Mouse (Mus musculus) CH12.LX (cell line): Measurements from ENCODE around the gene Ssh2. TPM values are rescaled to one million over a fixed set of nuclear protein-coding genes. Genes with fewer than 3 reads are reported as not detected.

Experiments used
- DNase-seq: peaks from one replicate; pipeline ENCODE4 v3.0.0-alpha.2; 2013; ENCODE audit errors: extremely low read depth
- H3K27ac ChIP-seq: 2 replicates; pipeline ENCODE4 v1.5.1; 2012; ENCODE audit warnings: low read depth, mild to moderate bottlenecking, control low read depth, moderate library complexity; ENCODE audit not compliant: insufficient read depth
- H3K27me3 ChIP-seq: replicated peaks from 2 replicates; pipeline ENCODE3; 2012; ENCODE audit warnings: inconsistent platforms
- H3K36me3 ChIP-seq, 2 experiments: replicated peaks in 1 of 2; 2 replicates each; pipeline versions ENCODE3 to v1.6.1; 2012; ENCODE audit warnings: inconsistent platforms in 1 of 2, low read length in 1 of 2, mild to moderate bottlenecking in 1 of 2, mixed read lengths in 1 of 2, moderate library complexity in 1 of 2; ENCODE audit not compliant: control insufficient read depth in 1 of 2, insufficient read depth in 1 of 2
- H3K4me1 ChIP-seq, 2 experiments: 2 replicates each; pipeline ENCODE4 v1.6.1; 2012; ENCODE audit warnings: inconsistent platforms in 1 of 2, moderate library complexity in 1 of 2; ENCODE audit not compliant: insufficient read depth in 2 of 2, control insufficient read depth in 1 of 2
- H3K4me2 ChIP-seq: 2 replicates; pipeline ENCODE4 v1.6.1; 2012; ENCODE audit warnings: low read depth, mild to moderate bottlenecking, control low read depth; ENCODE audit not compliant: poor library complexity, insufficient read depth, severe bottlenecking
- H3K4me3 ChIP-seq, 3 experiments: fragments of 150-350 bp in 1 of 3; sonication (generic) in 1 of 3; replicated peaks in 1 of 3; 2 replicates each; pipeline versions ENCODE3 to v1.5.1; 2011 to 2012; ENCODE audit warnings: low read depth in 2 of 3, low read length in 2 of 3, mild to moderate bottlenecking in 2 of 3, moderate library complexity in 2 of 3, control low read depth in 1 of 3, improper control_type of control experiment in 1 of 3, inconsistent platforms in 1 of 3, mixed read lengths in 1 of 3; ENCODE audit not compliant: poor library complexity in 1 of 3
- H3K79me2 ChIP-seq: replicated peaks from 2 replicates; pipeline ENCODE4 v1.6.1; 2012; ENCODE audit warnings: mild to moderate bottlenecking, moderate library complexity; ENCODE audit not compliant: control insufficient read depth, poor library complexity, insufficient read depth, severe bottlenecking; ENCODE audit errors: extremely low read depth
- H3K9ac ChIP-seq: 2 replicates; pipeline ENCODE4 v1.6.1; 2012; ENCODE audit warnings: low read depth, mild to moderate bottlenecking, control low read depth, moderate library complexity; ENCODE audit not compliant: insufficient read depth
- H3K9me3 ChIP-seq: replicated peaks from 2 replicates; pipeline ENCODE3; 2012; ENCODE audit warnings: low read length, inconsistent platforms, mixed read lengths
- BHLHE40 ChIP-seq: IDR thresholded peaks from 2 replicates; pipeline ENCODE4 v1.6.1; 2011; ENCODE audit warnings: mild to moderate bottlenecking, low read depth, low read length, improper control_type of control experiment
- CHD1 ChIP-seq: IDR thresholded peaks from 2 replicates; pipeline ENCODE4 v1.6.1; 2012; ENCODE audit warnings: low read depth, low read length, improper control_type of control experiment, inconsistent platforms
- CHD2 ChIP-seq: IDR thresholded peaks from 2 replicates; pipeline ENCODE4 v1.6.1; 2011; ENCODE audit warnings: low read length, improper control_type of control experiment
- CTCF ChIP-seq, 2 experiments: IDR thresholded peaks in 1 of 2; conservative IDR thresholded peaks in 1 of 2; 2 replicates each; pipeline ENCODE4 v1.5.1; 2011 to 2012; ENCODE audit warnings: low read depth in 2 of 2, low read length in 2 of 2, improper control_type of control experiment in 1 of 2, inconsistent platforms in 1 of 2, mild to moderate bottlenecking in 1 of 2, moderate library complexity in 1 of 2
- E2F4 ChIP-seq: IDR thresholded peaks from 2 replicates; pipeline ENCODE4 v1.6.1; 2011; ENCODE audit warnings: low read depth, low read length, improper control_type of control experiment; ENCODE audit not compliant: insufficient replicate concordance
- EP300 ChIP-seq: IDR thresholded peaks from 2 replicates; pipeline ENCODE4 v1.6.1; 2011; ENCODE audit warnings: low read length, improper control_type of control experiment
- ETS1 ChIP-seq: conservative IDR thresholded peaks from 2 replicates; pipeline ENCODE4 v1.6.1; 2012; ENCODE audit warnings: low read depth, mild to moderate bottlenecking, inconsistent platforms, low read length, improper control_type of control experiment, moderate library complexity
- GABPA ChIP-seq: IDR thresholded peaks from 2 replicates; pipeline ENCODE4 v1.6.1; 2012; ENCODE audit warnings: low read depth, low read length, improper control_type of control experiment, inconsistent platforms; ENCODE audit not compliant: insufficient replicate concordance
- HCFC1 ChIP-seq: IDR thresholded peaks from 2 replicates; pipeline ENCODE4 v1.6.1; 2012; ENCODE audit warnings: low read depth, mild to moderate bottlenecking, inconsistent platforms, low read length, improper control_type of control experiment
- JUN ChIP-seq: IDR thresholded peaks from 2 replicates; pipeline ENCODE4 v1.6.1; 2011; ENCODE audit warnings: low read depth, mild to moderate bottlenecking, low read length, improper control_type of control experiment, moderate library complexity; ENCODE audit not compliant: insufficient read depth
- KAT2A ChIP-seq: IDR thresholded peaks from 2 replicates; pipeline ENCODE4 v1.6.1; 2012; ENCODE audit warnings: low read length, improper control_type of control experiment, inconsistent platforms; ENCODE audit not compliant: insufficient replicate concordance
- MAFK ChIP-seq: IDR thresholded peaks from 2 replicates; pipeline ENCODE4 v1.6.1; 2011; ENCODE audit warnings: low read length, improper control_type of control experiment; ENCODE audit not compliant: insufficient replicate concordance
- MAX ChIP-seq: IDR thresholded peaks from 2 replicates; pipeline ENCODE4 v1.6.1; 2011; ENCODE audit warnings: low read length, improper control_type of control experiment
- MAZ ChIP-seq: IDR thresholded peaks from 2 replicates; pipeline ENCODE4 v1.6.1; 2012; ENCODE audit warnings: low read depth, mild to moderate bottlenecking, inconsistent platforms, low read length, improper control_type of control experiment, moderate library complexity
- MEF2A ChIP-seq: IDR thresholded peaks from 2 replicates; pipeline ENCODE4 v1.6.1; 2014; ENCODE audit warnings: low read depth, mild to moderate bottlenecking, inconsistent platforms, low read length, improper control_type of control experiment, borderline replicate concordance
- MYC ChIP-seq: IDR thresholded peaks from 2 replicates; pipeline ENCODE4 v1.6.1; 2011; ENCODE audit warnings: low read depth, mild to moderate bottlenecking, improper control_type of control experiment, low read length
- NRF1 ChIP-seq: IDR thresholded peaks from 2 replicates; pipeline ENCODE4 v1.6.1; 2014; ENCODE audit warnings: low read depth, mild to moderate bottlenecking, inconsistent platforms, low read length, improper control_type of control experiment, moderate library complexity
- PAX5 ChIP-seq: IDR thresholded peaks from 2 replicates; pipeline ENCODE4 v1.6.1; 2012; ENCODE audit warnings: low read length, inconsistent platforms, mixed read lengths
- POLR2A ChIP-seq: IDR thresholded peaks from 2 replicates; pipeline ENCODE4 v1.6.1; 2011; ENCODE audit warnings: low read depth, mild to moderate bottlenecking, improper control_type of control experiment, low read length
- RAD21 ChIP-seq: IDR thresholded peaks from 2 replicates; pipeline ENCODE4 v1.6.1; 2011; ENCODE audit warnings: low read depth, mild to moderate bottlenecking, low read length, improper control_type of control experiment, moderate library complexity
- RCOR1 ChIP-seq: conservative IDR thresholded peaks from 2 replicates; pipeline ENCODE4 v1.6.1; 2012; ENCODE audit warnings: low read depth, mild to moderate bottlenecking, inconsistent platforms, low read length, improper control_type of control experiment
- SIN3A ChIP-seq: IDR thresholded peaks from 2 replicates; pipeline ENCODE4 v1.6.1; 2012; ENCODE audit warnings: low read length, improper control_type of control experiment, inconsistent platforms
- SMC3 ChIP-seq: IDR thresholded peaks from 2 replicates; pipeline ENCODE4 v1.6.1; 2011; ENCODE audit warnings: low read depth, low read length, improper control_type of control experiment
- TBP ChIP-seq: conservative IDR thresholded peaks from 2 replicates; pipeline ENCODE4 v1.6.1; 2011; ENCODE audit warnings: low read depth, low read length, improper control_type of control experiment
- TCF12 ChIP-seq: IDR thresholded peaks from 2 replicates; pipeline ENCODE4 v1.6.1; 2014; ENCODE audit warnings: low read depth, mild to moderate bottlenecking, inconsistent platforms, low read length, improper control_type of control experiment
- UBTF ChIP-seq: IDR thresholded peaks from 2 replicates; pipeline ENCODE4 v1.6.1; 2012; ENCODE audit warnings: low read depth, mild to moderate bottlenecking, inconsistent platforms, low read length, improper control_type of control experiment, moderate library complexity
- USF1 ChIP-seq: IDR thresholded peaks from 2 replicates; pipeline ENCODE4 v1.6.1; 2014; ENCODE audit warnings: low read depth, mild to moderate bottlenecking, inconsistent platforms, low read length, improper control_type of control experiment
- ZC3H11A ChIP-seq: IDR thresholded peaks from 2 replicates; pipeline ENCODE4 v1.6.1; 2012; ENCODE audit warnings: low read depth, mild to moderate bottlenecking, inconsistent platforms, low read length, improper control_type of control experiment
- ZMIZ1 ChIP-seq: IDR thresholded peaks from 2 replicates; pipeline ENCODE4 v1.6.1; 2012; ENCODE audit warnings: low read depth, mild to moderate bottlenecking, inconsistent platforms, low read length, improper control_type of control experiment
- ZNF384 ChIP-seq: IDR thresholded peaks from 2 replicates; pipeline ENCODE4 v1.6.1; 2012; ENCODE audit warnings: low read depth, low read length, improper control_type of control experiment, inconsistent platforms
- dilution Hi-C: fragments of 300-500 bp; cut with MboI; formaldehyde crosslinking; loops from 2 replicates; pipeline ENCODE4 v1.14.3; 2020; ENCODE audit warnings: low sequenced_read_pairs; ENCODE audit not compliant: extremely low pct_unique_long_range_greater_than_20kb, extremely low pct_ligation_motif_present
- in situ Hi-C: fragments of 300-500 bp; cut with MboI; formaldehyde crosslinking; loops from 3 replicates; pipeline ENCODE4 v1.14.3; 2019; ENCODE audit warnings: low sequenced_read_pairs, low pct_ligation_motif_present, low pct_unique_long_range_greater_than_20kb, mixed read lengths
- polyA plus RNA-seq: library from polyadenylated mRNA; unstranded; fragments of >175 nt; gene quantifications from 2 replicates; pipeline ENCODE4 v1.2.1, GENCODE M21; 2012; ENCODE audit warnings: low read depth; ENCODE audit not compliant: insufficient read length
- total RNA-seq, 2 experiments: library from RNA; depleted of rRNA; stranded (reverse); fragments of 300-350 nt in 1 of 2; fragments of >200 nt in 1 of 2; gene quantifications; 2 replicates each; pipeline ENCODE4 v1.2.3; 2012 to 2014

Gene Ssh2
- total and polyA plus RNA-seq, 3 experiments, result 5.9 to 14.6 (median 6.3) TPM

DNA sequence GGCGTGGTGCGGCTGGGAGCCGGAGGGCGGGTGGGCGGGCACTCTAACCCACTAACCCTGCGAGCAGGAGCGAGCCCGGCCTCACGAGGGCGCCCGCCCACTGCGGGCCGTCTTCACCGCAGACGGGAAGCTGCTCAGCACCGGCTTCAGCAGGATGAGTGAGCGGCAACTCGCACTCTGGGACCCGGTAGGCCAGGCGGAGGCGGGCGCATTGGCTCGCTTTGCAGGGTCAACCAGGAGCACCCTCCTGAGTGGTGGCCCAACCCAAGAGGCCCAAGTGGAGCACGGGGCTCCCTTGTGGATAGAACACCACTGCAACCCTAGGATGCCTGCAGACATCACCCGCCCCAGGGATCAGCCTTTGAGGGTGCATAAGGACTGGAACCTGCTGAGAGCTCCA, 251.1 kb downstream of the Ssh2 start:
- peaks cover 0 to 3% of the 10 kb centered on the region in 2 experiments for H3K36me3 ChIP-seq
- peaks cover 47% of the 10 kb centered on the region for H3K27me3 ChIP-seq
- no peaks in the 10 kb centered on the region for H3K9me3 ChIP-seq
- peak overlapping the region; percentile 16 to 42 (median 25) for H3K4me3 ChIP-seq
- peak in 1 of 2 experiments; percentile 76; a peak in 2 of 4 replicates for TF ChIP-seq CTCF (conservative IDR thresholded peaks at IDR 0.05 in 1 of 2, IDR thresholded peaks at IDR 0.05 in 1 of 2; ENCODE audit: low read depth in 2 of 2, low read length in 2 of 2)
- peak; percentile 86 for TF ChIP-seq UBTF
- no peak for TF ChIP-seq CHD1
- TF ChIP-seq PAX5, result no peak
- peak; percentile 63 for TF ChIP-seq RAD21
- peak; percentile 56 for TF ChIP-seq SMC3
- TF ChIP-seq POLR2A, result 0 out of 2 replicates have a peak, but pooled peaks have one; percentile 24
- dilution Hi-C loops, result no loop called here
- peak overlapping the region; percentile 5; the same call in 1 of the 2 replicates for H3K9ac ChIP-seq
- H3K27ac ChIP-seq, result no peak overlapping the region
- peak overlapping the region; percentile 59 for H3K4me2 ChIP-seq
- in situ Hi-C loops, result loop anchor here (25.0 kb wide), 1 partner anchor 480 kb away; the partner anchor contains the start of gene Slc6a4
- no peaks in the 10 kb centered on the region for H3K79me2 ChIP-seq
- DNase-seq, result peak; percentile 74
- peaks cover 9 to 22% of the 10 kb centered on the region in 2 experiments for H3K4me1 ChIP-seq

DNA sequence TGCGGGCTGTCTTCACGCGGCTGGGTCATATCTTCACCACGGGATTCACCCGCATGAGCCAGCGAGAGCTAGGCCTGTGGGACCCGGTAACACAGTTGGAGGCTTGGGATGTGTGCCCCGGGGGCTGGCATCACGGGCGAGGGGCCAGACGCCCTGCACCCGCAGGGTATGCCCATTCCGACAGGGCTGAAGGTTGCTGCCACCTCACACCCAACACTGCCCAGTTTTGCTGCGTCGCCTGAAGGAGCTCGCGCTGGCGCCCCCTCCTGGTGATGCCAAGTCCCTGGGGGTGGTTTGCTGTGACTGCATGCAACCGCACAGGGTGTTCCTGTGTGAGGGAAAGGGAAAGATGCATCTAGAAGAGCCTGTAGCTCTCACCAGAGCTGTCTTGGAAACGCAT, 251.7 kb downstream of the Ssh2 start:
- H3K36me3 ChIP-seq, result peaks cover 0 to 3% of the 10 kb centered on the region in 2 experiments
- peaks cover 9 to 18% of the 10 kb centered on the region in 2 experiments for H3K4me1 ChIP-seq
- in situ Hi-C loops (loop anchor here (25.0 kb wide), 1 partner anchor 480 kb away; the partner anchor contains the start of gene Slc6a4), dilution Hi-C loops (no loop called here)
- H3K27ac ChIP-seq, result no peak overlapping the region
- H3K27me3 ChIP-seq, result peaks cover 42% of the 10 kb centered on the region
- H3K4me2 ChIP-seq, result peak overlapping the region; percentile 59
- DNase-seq, result peak; percentile 77
- H3K9me3 ChIP-seq, result no peaks in the 10 kb centered on the region
- H3K9ac ChIP-seq, result peak overlapping the region; percentile 5; the same call in 1 of the 2 replicates
- no peaks in the 10 kb centered on the region for H3K79me2 ChIP-seq
- peak overlapping the region; percentile 14 to 46 (median 24) for H3K4me3 ChIP-seq
- TF ChIP-seq MAZ (peak; percentile 75), MYC (0 out of 2 replicates have a peak, but pooled peaks have one; percentile 44), E2F4 (no peak), CHD1 (no peak), POLR2A (no peak), CTCF (conservative IDR thresholded peaks at IDR 0.05 in 1 of 2, IDR thresholded peaks at IDR 0.05 in 1 of 2; ENCODE audit: low read depth in 2 of 2, low read length in 2 of 2) (peak; percentile 67 to 94; a peak in 2 of 4 replicates), NRF1 (peak; percentile 36; the same call in 1 of the 2 replicates), ETS1 (no peak), EP300 (no peak), RCOR1 (no peak; the same call in 1 of the 2 replicates), TBP (no peak), SIN3A (peak; percentile 40; the same call in 1 of the 2 replicates), HCFC1 (no peak; the same call in 1 of the 2 replicates), GABPA (no peak), TCF12 (peak; percentile 61; the same call in 1 of the 2 replicates), UBTF (no peak; the same call in 1 of the 2 replicates), BHLHE40 (no peak; the same call in 1 of the 2 replicates), USF1 (no peak), MEF2A (peak; percentile 25; the same call in 1 of the 2 replicates), ZMIZ1 (no peak), MAX (peak; percentile 39; the same call in 1 of the 2 replicates), MAFK (peak; percentile 65; the same call in 1 of the 2 replicates), KAT2A (no peak), PAX5 (no peak), JUN (no peak), ZNF384 (no peak), CHD2 (no peak), SMC3 (peak; percentile 87), ZC3H11A (0 out of 2 replicates have a peak, but pooled peaks have one; percentile 5)
